Mouse (Mus musculus): Measurements from ENCODE around the gene Ncam1. TPM values are rescaled to one million over a fixed set of nuclear protein-coding genes. Genes with fewer than 3 reads are reported as not detected.
A peak's percentile ranks its signal among the peaks of the same experiment; 100 is the strongest.

Ncam1 gene
- polyA plus RNA-seq, 1 experiment from 2014 or later = 432 TPM

DNA sequence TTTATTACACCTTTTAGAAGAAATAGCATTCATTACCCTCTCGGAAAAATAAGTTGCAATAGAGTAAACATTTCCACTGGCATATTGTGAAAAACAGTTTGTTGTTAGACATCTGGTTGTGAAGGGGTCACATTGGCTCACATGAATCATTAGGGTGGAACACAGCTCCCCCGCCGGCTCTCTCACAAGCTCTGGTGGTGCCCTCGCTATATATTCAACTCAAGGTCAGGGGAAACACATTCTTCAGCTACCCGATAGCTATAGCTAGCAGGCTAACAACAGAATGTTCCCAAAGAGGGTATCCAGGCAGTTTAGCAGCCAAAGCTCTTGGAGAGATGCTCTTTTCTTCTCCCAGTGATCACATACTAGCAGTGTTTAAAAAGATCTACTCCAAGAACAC, 133.4 kb downstream of the Ncam1 start:
- no peak for ATAC-seq
- H3K4me2 ChIP-seq (replicated peaks) = no peak overlapping the region
- WGBS = 70% methylated on average over 5 of the region's 5 CpGs
- peak overlapping the region; percentile 30; the same call in 1 of the 2 replicates for H3K27ac ChIP-seq
- peaks cover 16% of the 10 kb centered on the region; the same call in 1 of the 2 replicates for H3K4me1 ChIP-seq (replicated peaks)
- H3K9ac ChIP-seq (replicated peaks) = no peak overlapping the region
- H3K36me3 ChIP-seq = 0 out of 2 replicates have a peak, but pooled peaks cover 9% of the 10 kb centered on the region
- no peaks in the 10 kb centered on the region for H3K9me3 ChIP-seq
- no peaks in the 10 kb centered on the region for H3K27me3 ChIP-seq
- H3K4me3 ChIP-seq (replicated peaks) = no peak overlapping the region

DNA sequence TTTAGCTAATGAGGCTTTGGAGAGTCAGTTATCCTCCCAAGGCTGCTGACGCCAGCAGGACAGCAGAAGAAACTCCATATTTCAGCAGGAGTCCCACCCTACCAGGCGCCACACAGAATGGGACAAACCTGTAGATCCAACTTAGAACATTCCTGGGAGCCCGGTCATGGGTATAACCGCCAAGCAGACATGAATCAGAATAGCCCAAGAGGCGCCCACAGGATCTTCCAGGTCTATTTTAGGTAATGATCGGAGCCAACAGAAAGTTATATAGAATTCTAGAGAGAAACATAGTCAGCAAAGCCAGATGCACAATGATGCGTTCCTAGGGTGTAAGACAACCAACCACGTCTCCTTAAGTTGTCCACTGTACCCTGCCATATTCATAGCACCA, 134.8 kb downstream of the Ncam1 start:
- WGBS = 90% methylated on average over 8 of the region's 8 CpGs
- H3K36me3 ChIP-seq = 0 out of 2 replicates have a peak, but pooled peaks cover 5% of the 10 kb centered on the region
- H3K4me1 ChIP-seq (replicated peaks) = peaks cover 20% of the 10 kb centered on the region; the same call in 1 of the 2 replicates
- H3K4me2 ChIP-seq (replicated peaks) = no peak overlapping the region
- no peak for ATAC-seq
- no peaks in the 10 kb centered on the region for H3K27me3 ChIP-seq
- H3K9ac ChIP-seq (replicated peaks) = no peak overlapping the region
- no peak overlapping the region for H3K27ac ChIP-seq
- H3K4me3 ChIP-seq (replicated peaks) = no peak overlapping the region
- no peaks in the 10 kb centered on the region for H3K9me3 ChIP-seq

DNA sequence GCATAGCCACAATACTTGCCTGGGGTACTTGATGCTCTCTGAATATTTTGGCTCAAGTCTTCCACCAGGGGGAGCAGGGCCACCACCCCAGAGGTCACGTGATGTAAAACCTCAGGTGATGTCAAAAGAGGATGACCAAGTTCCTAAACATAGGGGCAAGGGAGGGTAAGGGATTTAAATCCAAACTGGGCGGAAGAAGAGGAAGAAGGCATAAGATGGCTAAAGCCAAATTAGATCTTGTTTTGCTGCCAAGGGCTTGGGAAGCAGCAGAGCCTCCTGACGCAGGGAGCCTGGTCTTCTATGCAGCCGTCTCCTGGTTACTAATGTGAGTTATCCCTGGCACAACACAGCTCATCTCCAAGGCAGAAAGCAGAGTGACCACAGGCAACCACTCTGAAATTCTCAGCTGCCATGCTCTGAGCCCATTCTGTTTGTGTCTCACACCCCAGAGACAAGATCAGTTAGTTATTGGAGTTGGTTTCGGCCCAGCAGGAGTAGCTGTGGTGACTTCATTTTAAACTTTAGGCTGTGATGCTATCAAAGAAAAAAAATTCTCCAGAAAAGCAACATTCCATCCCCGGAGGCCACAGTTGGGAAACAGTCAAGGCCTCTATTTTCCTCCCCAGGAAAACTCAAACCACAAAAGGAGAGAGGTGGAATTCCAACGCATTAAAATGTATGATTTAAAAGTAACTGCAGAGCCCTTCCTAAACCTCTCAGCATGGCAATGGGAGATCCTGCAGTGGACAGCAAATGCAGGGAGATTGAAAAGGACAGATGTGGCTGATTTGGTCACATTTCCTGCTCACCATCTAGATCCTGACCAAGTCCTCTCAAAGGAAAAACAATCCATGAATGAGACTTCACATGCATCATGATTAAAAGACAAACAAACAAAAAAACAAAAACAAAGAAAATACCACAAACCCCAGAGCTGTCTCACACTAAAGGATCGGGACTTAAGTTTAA, 135.5 kb downstream of the Ncam1 start:
- Histone ChIP-seq H3K9me3 (no peaks in the 10 kb centered on the region), H3K36me3 (0 out of 2 replicates have a peak, but pooled peaks cover 5% of the 10 kb centered on the region), H3K27me3 (no peaks in the 10 kb centered on the region), H3K27ac (no peak overlapping the region), H3K4me2 (replicated peaks) (no peak overlapping the region), H3K4me1 (replicated peaks) (peaks cover 26% of the 10 kb centered on the region), H3K4me3 (replicated peaks) (no peak overlapping the region), H3K9ac (replicated peaks) (no peak overlapping the region)
- 81% methylated on average over 8 of the region's 8 CpGs for WGBS
- ATAC-seq = no peak

DNA sequence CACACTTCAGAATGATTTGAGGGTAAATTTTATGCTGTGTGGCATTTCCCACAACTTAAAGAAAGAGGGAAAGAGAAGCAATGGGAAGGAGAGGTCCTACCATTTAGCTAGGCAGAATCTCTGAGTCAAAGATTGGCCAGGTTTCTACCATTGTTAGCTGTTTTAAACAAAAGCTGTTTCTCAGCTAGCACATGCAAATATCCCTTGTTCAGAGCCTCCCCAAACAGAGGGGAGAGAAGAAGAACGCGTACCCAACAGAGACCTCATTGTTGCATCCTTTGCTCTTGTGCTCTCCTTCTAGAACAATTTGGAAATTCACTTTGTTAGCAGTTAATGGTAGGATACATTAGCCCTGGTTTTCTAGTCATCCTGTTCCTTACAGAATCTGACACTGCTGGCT, 137.2 kb downstream of the Ncam1 start:
- Histone ChIP-seq H3K9me3 (no peaks in the 10 kb centered on the region), H3K4me2 (replicated peaks) (no peak overlapping the region), H3K36me3 (0 out of 2 replicates have a peak, but pooled peaks cover 2% of the 10 kb centered on the region), H3K27ac (no peak overlapping the region), H3K27me3 (no peaks in the 10 kb centered on the region), H3K9ac (replicated peaks) (no peak overlapping the region), H3K4me3 (replicated peaks) (no peak overlapping the region), H3K4me1 (replicated peaks) (peaks cover 30% of the 10 kb centered on the region)
- 75% methylated on average over 2 of the region's 2 CpGs for WGBS
- no peak for ATAC-seq

DNA sequence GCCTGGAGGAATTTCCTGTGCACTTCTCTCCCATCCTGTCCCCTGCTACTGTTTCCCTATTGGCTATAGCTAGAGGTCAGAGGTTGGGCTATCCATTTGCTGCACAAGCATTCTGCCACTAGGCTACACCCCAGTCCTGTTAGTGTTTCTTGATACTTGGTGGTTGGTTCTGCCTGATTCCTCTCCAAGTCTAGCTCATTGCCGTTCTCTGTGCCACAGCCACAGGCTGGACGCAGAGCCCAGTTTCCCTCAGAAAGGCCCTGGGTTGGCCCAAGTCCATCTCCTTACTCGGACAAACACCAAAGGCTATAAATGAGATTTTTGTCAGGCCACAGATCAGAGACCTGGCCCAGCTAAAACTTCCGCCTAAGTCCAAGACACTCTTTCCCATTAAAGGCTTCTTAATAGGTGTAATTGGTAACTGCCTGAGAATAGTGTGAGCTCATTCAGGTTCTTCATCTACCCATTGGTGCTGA, 140.3 kb downstream of the Ncam1 start:
- no peak for ATAC-seq
- peaks cover 3% of the 10 kb centered on the region; the same call in 1 of the 2 replicates for H3K36me3 ChIP-seq
- H3K9me3 ChIP-seq = no peaks in the 10 kb centered on the region
- WGBS = 72% methylated on average over 4 of the region's 4 CpGs
- H3K4me2 ChIP-seq (replicated peaks) = no peak overlapping the region
- H3K9ac ChIP-seq (replicated peaks) = no peak overlapping the region
- no peak overlapping the region for H3K27ac ChIP-seq
- H3K4me3 ChIP-seq (replicated peaks) = no peak overlapping the region
- H3K4me1 ChIP-seq (replicated peaks) = peaks cover 27% of the 10 kb centered on the region
- no peaks in the 10 kb centered on the region for H3K27me3 ChIP-seq

DNA sequence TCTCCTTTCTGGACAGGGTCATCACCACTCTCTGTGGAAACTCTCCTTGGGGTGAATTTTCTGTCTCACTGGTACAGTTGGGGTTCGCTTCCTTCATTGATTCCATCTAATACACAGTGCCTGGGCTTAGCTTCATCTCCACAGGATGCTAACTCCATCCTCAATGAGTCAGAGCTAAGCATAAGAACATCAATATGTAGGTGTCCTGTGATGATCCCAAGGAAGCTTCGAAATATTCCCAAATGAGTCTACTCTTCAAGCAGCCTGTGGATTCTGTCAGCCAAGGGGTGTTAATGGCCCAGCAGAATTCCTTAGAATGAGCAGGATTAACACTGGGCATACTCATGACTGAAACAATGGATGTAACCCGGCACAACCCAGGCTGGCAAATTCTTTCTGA, 144.3 kb downstream of the Ncam1 start:
- Histone ChIP-seq H3K27ac (no peak overlapping the region), H3K9me3 (no peaks in the 10 kb centered on the region), H3K4me2 (replicated peaks) (no peak overlapping the region), H3K27me3 (no peaks in the 10 kb centered on the region), H3K4me3 (replicated peaks) (no peak overlapping the region), H3K9ac (replicated peaks) (no peak overlapping the region), H3K36me3 (peaks cover 3% of the 10 kb centered on the region; the same call in 1 of the 2 replicates), H3K4me1 (replicated peaks) (peaks cover 15% of the 10 kb centered on the region)
- 82% methylated on average over 3 of the region's 3 CpGs for WGBS
- no peak for ATAC-seq

DNA sequence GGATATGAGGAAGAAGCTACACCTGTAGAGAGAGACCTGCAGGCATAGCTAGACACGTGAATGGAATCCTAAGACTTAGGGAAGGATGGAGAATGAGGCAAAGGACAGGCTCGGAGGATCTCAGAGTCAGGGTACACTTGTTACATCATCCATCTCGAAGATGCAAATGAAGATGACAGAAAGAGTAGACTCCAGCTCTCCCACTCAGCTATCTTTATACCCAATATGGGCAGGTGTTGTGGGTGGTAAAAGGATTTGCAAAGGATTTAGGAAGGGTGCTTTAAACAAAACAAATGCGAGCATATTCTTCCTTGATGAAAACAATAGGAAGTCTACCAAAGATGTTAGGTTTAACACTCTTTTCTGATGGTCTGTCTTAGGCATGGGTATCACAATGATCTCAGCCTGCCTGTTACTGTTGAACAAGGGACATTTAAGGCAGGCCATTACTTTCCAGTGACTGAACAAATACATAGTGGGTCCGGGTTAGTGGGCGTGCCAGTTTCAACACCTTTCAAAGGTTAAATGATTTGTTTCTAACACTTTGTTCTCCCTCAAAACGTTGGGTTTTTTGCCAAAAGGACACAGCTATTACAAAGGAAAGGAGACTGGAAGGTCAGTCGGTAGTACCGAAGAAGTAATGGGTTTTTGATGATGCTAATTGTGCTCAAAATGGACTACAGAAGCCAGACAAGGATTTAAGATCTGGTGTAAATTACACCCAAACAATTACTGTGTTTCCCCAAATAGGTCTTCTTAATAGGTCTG, 145.1 kb downstream of the Ncam1 start:
- no peak overlapping the region for H3K27ac ChIP-seq
- H3K27me3 ChIP-seq = no peaks in the 10 kb centered on the region
- H3K4me2 ChIP-seq (replicated peaks) = no peak overlapping the region
- H3K4me1 ChIP-seq (replicated peaks) = peaks cover 12% of the 10 kb centered on the region; the same call in 1 of the 2 replicates
- peaks cover 3% of the 10 kb centered on the region; the same call in 1 of the 2 replicates for H3K36me3 ChIP-seq
- 79% methylated on average over 9 of the region's 9 CpGs for WGBS
- no peak overlapping the region for H3K9ac ChIP-seq (replicated peaks)
- no peaks in the 10 kb centered on the region for H3K9me3 ChIP-seq
- no peak for ATAC-seq
- no peak overlapping the region for H3K4me3 ChIP-seq (replicated peaks)

DNA sequence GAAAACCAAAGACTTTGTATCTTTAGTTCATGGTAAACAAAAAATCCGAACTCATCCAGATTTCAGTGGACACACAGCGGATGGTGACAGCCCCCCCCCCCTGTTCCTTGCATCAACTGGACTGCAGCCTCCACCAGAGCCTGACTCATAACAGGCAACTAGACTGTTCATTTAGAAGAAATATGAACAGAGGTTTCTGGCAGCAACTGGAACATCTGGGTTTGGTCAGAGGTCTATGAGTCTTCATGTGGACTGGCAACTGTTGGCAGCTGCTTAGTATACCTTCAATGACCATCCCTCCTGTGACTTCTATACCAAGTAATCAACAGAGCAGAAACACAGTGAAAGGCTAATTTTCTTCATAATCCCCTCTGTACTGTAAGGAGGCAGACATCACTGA, 154.4 kb downstream of the Ncam1 start:
- no peak for ATAC-seq
- no peak overlapping the region for H3K4me2 ChIP-seq (replicated peaks)
- WGBS = 100% methylated on average over 2 of the region's 2 CpGs
- H3K4me1 ChIP-seq (replicated peaks) = peaks cover 34% of the 10 kb centered on the region
- peaks cover 12% of the 10 kb centered on the region for H3K36me3 ChIP-seq
- no peaks in the 10 kb centered on the region for H3K27me3 ChIP-seq
- no peak overlapping the region for H3K4me3 ChIP-seq (replicated peaks)
- no peaks in the 10 kb centered on the region for H3K9me3 ChIP-seq
- no peak overlapping the region for H3K27ac ChIP-seq
- H3K9ac ChIP-seq (replicated peaks) = no peak overlapping the region

DNA sequence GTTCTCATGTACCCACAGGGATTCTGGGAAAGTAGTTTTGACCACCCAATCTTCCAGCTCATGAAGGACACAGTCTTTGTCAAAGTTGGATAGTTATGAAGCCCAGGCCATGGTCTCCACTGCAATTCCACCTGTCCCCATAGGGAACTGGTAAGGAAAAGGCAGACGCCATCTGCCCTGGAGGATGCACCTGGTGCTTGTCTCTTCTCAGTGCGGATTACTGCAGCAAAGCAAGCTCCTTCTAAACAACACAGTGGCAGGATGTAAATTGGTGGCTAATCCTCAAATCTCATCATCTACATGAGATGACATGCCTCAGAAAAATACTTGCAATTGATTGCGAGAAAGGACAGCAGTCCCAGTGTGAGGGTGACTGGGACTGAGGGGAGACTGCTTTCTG, 158.0 kb downstream of the Ncam1 start:
- H3K9ac ChIP-seq (replicated peaks) = no peak overlapping the region
- no peak for ATAC-seq
- H3K9me3 ChIP-seq = no peaks in the 10 kb centered on the region
- H3K36me3 ChIP-seq = peaks cover 9% of the 10 kb centered on the region
- no peak overlapping the region for H3K4me2 ChIP-seq (replicated peaks)
- H3K4me3 ChIP-seq (replicated peaks) = no peak overlapping the region
- no peaks in the 10 kb centered on the region for H3K27me3 ChIP-seq
- WGBS = 68% methylated on average over 3 of the region's 3 CpGs
- peak overlapping the region; percentile 27 for H3K27ac ChIP-seq
- H3K4me1 ChIP-seq (replicated peaks) = peaks cover 59% of the 10 kb centered on the region

DNA sequence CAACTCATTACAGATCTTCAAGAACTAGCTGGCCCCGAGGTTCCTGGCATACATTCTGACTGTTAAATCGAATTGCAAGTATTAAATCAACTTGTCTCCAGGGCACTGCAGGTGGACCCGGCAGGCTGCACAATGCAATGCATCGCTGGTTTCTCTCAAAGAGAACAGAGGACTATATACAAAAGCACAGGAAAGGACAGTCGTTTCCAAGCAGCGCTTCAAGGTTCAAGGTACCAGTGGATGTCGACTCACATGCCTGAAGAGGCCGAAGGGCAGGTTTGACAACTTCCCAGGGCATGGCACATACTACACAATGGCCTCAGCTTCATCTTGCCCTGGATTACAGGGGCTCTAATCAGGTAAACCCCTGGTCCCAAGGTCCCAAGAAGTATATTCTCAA, 158.6 kb downstream of the Ncam1 start:
- Histone ChIP-seq H3K9ac (replicated peaks) (no peak overlapping the region), H3K4me1 (replicated peaks) (peaks cover 64% of the 10 kb centered on the region), H3K27me3 (no peaks in the 10 kb centered on the region), H3K4me3 (replicated peaks) (no peak overlapping the region), H3K9me3 (no peaks in the 10 kb centered on the region), H3K36me3 (peaks cover 9% of the 10 kb centered on the region), H3K27ac (peak overlapping the region; percentile 27; the same call in 1 of the 2 replicates), H3K4me2 (replicated peaks) (no peak overlapping the region)
- 46% methylated on average over 8 of the region's 8 CpGs for WGBS
- ATAC-seq = no peak

DNA sequence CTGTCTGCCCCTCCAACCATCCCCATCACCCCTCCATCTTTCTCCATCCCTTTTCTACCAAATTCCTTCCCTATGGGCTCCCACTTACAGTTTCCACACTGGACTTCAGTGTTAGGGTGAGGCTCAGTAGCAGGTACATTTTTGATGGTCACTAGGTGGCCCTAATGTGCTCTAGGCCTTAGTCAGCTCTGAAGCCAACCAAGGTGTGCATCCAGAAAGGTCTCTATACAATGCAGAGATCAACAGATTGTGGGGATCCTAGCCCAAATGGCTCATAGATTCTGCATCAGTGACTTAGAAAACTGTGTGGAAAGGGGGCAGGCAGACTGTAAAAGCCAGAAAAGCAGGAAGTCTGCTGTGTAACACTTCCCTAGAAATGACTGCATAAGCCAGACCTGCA, 160.8 kb downstream of the Ncam1 start:
- Histone ChIP-seq H3K4me1 (replicated peaks) (peaks cover 72% of the 10 kb centered on the region), H3K27me3 (no peaks in the 10 kb centered on the region), H3K9ac (replicated peaks) (no peak overlapping the region), H3K36me3 (peaks cover 9% of the 10 kb centered on the region), H3K9me3 (no peaks in the 10 kb centered on the region), H3K4me2 (replicated peaks) (no peak overlapping the region), H3K4me3 (replicated peaks) (no peak overlapping the region), H3K27ac (no peak overlapping the region)
- no peak for ATAC-seq

Measured in midbrain, embryonic 13.5 days (tissue).